Mouse (Mus musculus) midbrain, embryonic 14.5 days (tissue): ENCODE measurements at regions not wholly inside any gene's neighbourhood (a gene's known extent, or its start where the extent isn't known, plus 50 kb on each side); places are given as distances from the start of the nearest gene placed in this dataset.

Experiments
- ATAC-seq: fragments of 200-750 bp; cut with Nextera tagmentation; 2 replicates; pipeline ENCODE4 v1.8.0; 2017; ENCODE audit warnings: moderate number of reproducible peaks, moderate library complexity; ENCODE audit not compliant: low FRiP score, low TSS enrichment
- DNase-seq: peaks from one replicate; pipeline ENCODE4 v3.0.0-alpha.2; 2015
- H3K27ac ChIP-seq: fragments of 300-500 bp; sonication (generic); replicated peaks from 2 replicates; pipeline ENCODE4 v1.5.1; 2014; ENCODE audit warnings: mild to moderate bottlenecking, low read depth, low read length, moderate library complexity
- H3K27me3 ChIP-seq: fragments of 300-500 bp; sonication (generic); 2 replicates; pipeline ENCODE4 v1.6.1; 2014; ENCODE audit warnings: low read length, control low read depth, mixed read lengths; ENCODE audit not compliant: control insufficient read depth, insufficient read depth
- H3K36me3 ChIP-seq: fragments of 300-500 bp; sonication (generic); 2 replicates; pipeline ENCODE4 v1.6.1; 2014; ENCODE audit warnings: low read length, control low read depth; ENCODE audit not compliant: control insufficient read depth, insufficient read depth
- H3K4me1 ChIP-seq: fragments of 300-500 bp; sonication (generic); 2 replicates; pipeline ENCODE4 v1.6.1; 2014; ENCODE audit warnings: mild to moderate bottlenecking, antibody characterized with exemption, low read length, control low read depth; ENCODE audit not compliant: control insufficient read depth, insufficient read depth
- H3K4me2 ChIP-seq: fragments of 300-500 bp; sonication (generic); 2 replicates; pipeline ENCODE4 v1.6.1; 2014; ENCODE audit warnings: mild to moderate bottlenecking, low read length, moderate library complexity
- H3K4me3 ChIP-seq: fragments of 300-500 bp; sonication (generic); replicated peaks from 2 replicates; pipeline ENCODE4 v1.5.1; 2014; ENCODE audit warnings: low read depth, low read length
- H3K9ac ChIP-seq: fragments of 300-500 bp; sonication (generic); replicated peaks from 2 replicates; pipeline ENCODE4 v1.6.1; 2014; ENCODE audit warnings: mild to moderate bottlenecking, low read length, moderate library complexity
- H3K9me3 ChIP-seq: fragments of 300-500 bp; sonication (generic); 2 replicates; pipeline ENCODE4 v1.6.1; 2016; ENCODE audit warnings: low read length, control low read depth, mixed read lengths; ENCODE audit not compliant: control insufficient read depth
- WGBS: fragments of 180-500 bp; shearing (Covaris S2); extraction: QIAGEN DNeasy Blood & Tissue Kit; methylation state at CpG from one replicate; pipeline ENCODE4 v1.1.7; 2014; 5-methylcytosine and 5-hydroxymethylcytosine counted together

DNA sequence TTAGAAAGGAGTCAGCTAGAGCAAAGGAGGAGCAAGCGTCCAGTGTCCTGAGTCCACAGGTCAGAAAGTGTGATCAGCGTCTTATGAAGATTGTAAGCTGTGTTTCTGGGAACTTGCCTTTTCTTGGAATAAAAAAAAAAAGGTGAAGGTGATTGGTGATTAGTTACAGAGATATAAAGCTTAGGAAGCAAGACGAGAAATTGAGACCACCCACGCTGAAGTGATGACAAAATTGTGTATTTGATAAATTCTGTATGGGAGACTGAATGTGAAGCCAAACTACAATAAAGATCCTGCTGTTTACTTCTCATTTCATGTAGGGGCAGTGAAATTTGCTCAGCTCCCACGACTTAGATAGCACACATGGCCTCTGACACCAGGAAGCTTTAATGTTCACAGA, 109.0 kb upstream of the Spats2l start:
- no peak overlapping the region for H3K9ac ChIP-seq
- no peaks in the 10 kb centered on the region for H3K9me3 ChIP-seq
- ATAC-seq (no peak), DNase-seq (no peak)
- H3K4me3 ChIP-seq: no peak overlapping the region
- 77% methylated on average over 5 of the region's 5 CpGs for WGBS
- no peaks in the 10 kb centered on the region for H3K27me3 ChIP-seq
- no peak overlapping the region for H3K4me2 ChIP-seq
- H3K36me3 ChIP-seq: no peaks in the 10 kb centered on the region
- H3K4me1 ChIP-seq: no peaks in the 10 kb centered on the region
- no peak overlapping the region for H3K27ac ChIP-seq

GRCm38 (mm10) chr1:57665724-57666123, 108.2 kb upstream of the Spats2l start:
- no peaks in the 10 kb centered on the region for H3K4me1 ChIP-seq
- H3K27ac ChIP-seq: no peak overlapping the region
- H3K4me2 ChIP-seq: no peak overlapping the region
- H3K9ac ChIP-seq: no peak overlapping the region
- H3K4me3 ChIP-seq: no peak overlapping the region
- ATAC-seq (no peak), DNase-seq (peak; percentile 15)
- no peaks in the 10 kb centered on the region for H3K27me3 ChIP-seq
- H3K9me3 ChIP-seq: no peaks in the 10 kb centered on the region
- 57% methylated on average over 3 of the region's 3 CpGs for WGBS
- H3K36me3 ChIP-seq: no peaks in the 10 kb centered on the region

- H3K27ac ChIP-seq: no peak overlapping the region
- H3K36me3 ChIP-seq: no peaks in the 10 kb centered on the region
- H3K9ac ChIP-seq: no peak overlapping the region
- no peaks in the 10 kb centered on the region for H3K4me1 ChIP-seq
- DNase-seq: no peak
- ATAC-seq: no peak
- 74% methylated on average over 6 of the region's 6 CpGs for WGBS
- H3K4me3 ChIP-seq: no peak overlapping the region
- H3K4me2 ChIP-seq: no peak overlapping the region
- H3K9me3 ChIP-seq: no peaks in the 10 kb centered on the region
- H3K27me3 ChIP-seq: no peaks in the 10 kb centered on the region
These were observed 107.7 kb upstream of the Spats2l start for GRCm38 (mm10) chr1:57666179-57666693.

GRCm38 (mm10) chr1:57673415-57673814, 100.5 kb upstream of the Spats2l start:
- H3K4me2 ChIP-seq: no peak overlapping the region
- ATAC-seq (no peak), DNase-seq (no peak)
- H3K9ac ChIP-seq: no peak overlapping the region
- WGBS: 73% methylated on average over 2 of the region's 2 CpGs
- H3K9me3 ChIP-seq: no peaks in the 10 kb centered on the region
- no peaks in the 10 kb centered on the region for H3K36me3 ChIP-seq
- peak overlapping the region; percentile 28; the same call in 1 of the 2 replicates for H3K27ac ChIP-seq
- no peak overlapping the region for H3K4me3 ChIP-seq
- no peaks in the 10 kb centered on the region; the same call in 1 of the 2 replicates for H3K4me1 ChIP-seq
- H3K27me3 ChIP-seq: no peaks in the 10 kb centered on the region

DNA sequence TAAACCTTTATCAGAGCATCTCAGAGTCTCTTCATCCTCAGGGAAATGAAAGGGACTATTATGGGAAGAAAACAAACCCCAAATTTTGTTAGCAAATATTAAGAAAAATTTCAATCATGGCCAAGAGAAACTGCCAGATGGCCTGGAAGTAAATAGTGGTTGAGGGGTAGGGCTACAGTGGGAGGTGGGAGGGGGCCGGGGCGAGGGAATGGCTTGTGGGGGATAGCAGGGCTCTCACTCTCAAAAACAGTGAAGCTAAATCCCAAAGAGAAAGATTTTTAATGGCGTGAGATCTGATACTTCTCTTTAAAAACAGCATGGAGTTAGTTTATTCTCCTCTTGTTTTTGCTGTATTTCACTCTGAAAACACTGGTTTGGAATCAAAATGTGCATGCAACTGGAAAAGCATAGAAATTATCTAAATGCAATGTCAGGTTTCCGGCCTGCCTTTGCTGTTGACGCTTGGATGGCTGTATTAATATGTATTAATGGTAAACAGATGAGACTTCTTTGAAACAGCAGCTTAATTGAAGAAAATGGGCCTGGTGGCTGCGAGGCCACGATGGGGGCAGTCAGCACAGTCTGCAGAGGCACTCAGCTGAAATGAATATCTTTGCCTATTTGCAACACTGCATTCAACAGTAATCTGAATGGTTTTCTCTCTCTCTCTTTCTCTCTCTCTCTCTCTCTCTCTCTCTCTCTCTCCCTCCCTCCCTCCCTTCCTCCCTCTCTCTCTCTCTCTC, 99.8 kb upstream of the Spats2l start:
- Histone ChIP-seq H3K4me3 (no peak overlapping the region), H3K27me3 (no peaks in the 10 kb centered on the region), H3K36me3 (no peaks in the 10 kb centered on the region), H3K27ac (peak overlapping the region; percentile 50), H3K9ac (no peak overlapping the region), H3K9me3 (no peaks in the 10 kb centered on the region), H3K4me1 (no peaks in the 10 kb centered on the region; the same call in 1 of the 2 replicates), H3K4me2 (no peak overlapping the region)
- WGBS: 40% methylated on average over 7 of the region's 7 CpGs
- DNase-seq (peak; percentile 42), ATAC-seq (peak; percentile 68)

DNA sequence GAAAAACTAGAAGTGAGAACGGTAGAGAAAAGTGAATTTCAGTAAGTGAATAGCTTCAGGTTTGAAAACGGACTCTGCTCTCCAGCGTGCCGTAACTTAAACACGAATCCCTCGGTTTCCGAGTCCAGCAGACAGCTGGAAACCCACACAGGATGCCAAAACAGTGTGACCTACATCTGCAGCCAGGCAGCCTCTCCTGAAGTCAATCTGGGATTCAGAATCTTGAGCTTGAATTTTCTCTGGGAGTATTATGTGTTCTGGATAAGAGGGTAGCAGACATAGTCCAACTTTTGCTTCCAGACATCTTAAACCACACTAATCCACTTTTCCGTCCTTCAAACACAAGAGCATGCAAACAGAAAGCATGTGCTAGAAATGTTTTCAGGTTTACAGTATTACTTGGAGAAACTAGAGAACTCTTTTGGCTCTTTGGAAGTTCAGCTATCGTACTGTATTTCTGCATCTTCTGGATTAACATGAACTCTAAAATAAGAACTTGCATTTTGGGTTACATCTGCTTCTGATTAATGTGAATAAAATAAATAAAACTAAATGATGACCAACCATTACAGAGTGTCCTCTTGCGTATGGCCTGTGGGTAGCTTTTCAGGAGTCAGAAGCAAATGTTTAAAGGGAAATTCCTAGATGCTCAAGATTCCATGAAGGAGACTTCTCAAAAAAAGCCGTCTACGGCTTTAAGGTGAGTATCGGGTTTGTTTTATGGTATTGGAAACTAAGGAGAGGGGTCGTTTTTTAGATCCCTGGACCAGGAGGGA, 89.4 kb upstream of the Spats2l start:
- no peaks in the 10 kb centered on the region for H3K4me1 ChIP-seq
- no peak overlapping the region for H3K4me2 ChIP-seq
- WGBS: 90% methylated on average over 14 of the region's 14 CpGs
- no peak overlapping the region for H3K4me3 ChIP-seq
- H3K9me3 ChIP-seq: no peaks in the 10 kb centered on the region
- no peak for DNase-seq
- no peaks in the 10 kb centered on the region for H3K27me3 ChIP-seq
- no peak overlapping the region for H3K27ac ChIP-seq
- no peak for ATAC-seq
- H3K9ac ChIP-seq: no peak overlapping the region
- no peaks in the 10 kb centered on the region for H3K36me3 ChIP-seq

DNA sequence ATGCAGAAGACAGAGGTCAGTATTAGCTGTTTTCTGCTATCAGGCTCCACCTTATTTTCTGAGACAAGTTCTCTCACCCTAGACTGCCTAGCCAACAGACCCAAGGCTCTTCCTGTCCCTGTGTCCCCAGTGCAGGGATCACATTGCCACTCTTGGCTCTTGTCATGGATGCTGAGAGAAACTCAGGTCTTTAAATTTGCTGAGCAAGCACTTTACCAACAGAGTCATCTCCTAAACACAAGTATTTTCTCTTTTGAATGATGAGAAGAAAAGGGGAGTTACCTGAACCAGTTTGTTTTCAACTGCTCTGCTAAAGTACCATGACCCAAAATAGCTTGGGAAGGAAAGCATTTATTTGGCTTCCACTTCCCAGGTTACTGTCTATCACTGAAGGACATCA, 84.7 kb upstream of the Spats2l start:
- Histone ChIP-seq H3K4me2 (no peak overlapping the region), H3K4me1 (no peaks in the 10 kb centered on the region), H3K4me3 (no peak overlapping the region), H3K27ac (no peak overlapping the region), H3K27me3 (no peaks in the 10 kb centered on the region), H3K9me3 (no peaks in the 10 kb centered on the region), H3K36me3 (no peaks in the 10 kb centered on the region), H3K9ac (no peak overlapping the region)
- no peak for DNase-seq
- no peak for ATAC-seq

- H3K9ac ChIP-seq: no peak overlapping the region
- DNase-seq (peak; percentile 17), ATAC-seq (no peak)
- no peak overlapping the region for H3K4me2 ChIP-seq
- no peaks in the 10 kb centered on the region for H3K27me3 ChIP-seq
- no peak overlapping the region for H3K4me3 ChIP-seq
- no peaks in the 10 kb centered on the region for H3K9me3 ChIP-seq
- H3K36me3 ChIP-seq: no peaks in the 10 kb centered on the region
- WGBS: 89% methylated on average over 4 of the region's 4 CpGs
- H3K4me1 ChIP-seq: no peaks in the 10 kb centered on the region
- no peak overlapping the region for H3K27ac ChIP-seq
These were observed 66.1 kb upstream of the Spats2l start for GRCm38 (mm10) chr1:57707906-57708305.
